Mouse (Mus musculus) lung, postnatal 0 days (tissue): ENCODE data around the gene Adamts17.

Experiments
- CTCF ChIP-seq: IDR thresholded peaks from 2 replicates; pipeline ENCODE4 v1.5.1; 2016; ENCODE audit warnings: antibody characterized with exemption, mild to moderate bottlenecking
- EP300 ChIP-seq: IDR thresholded peaks from 2 replicates; pipeline ENCODE4 v1.6.1; 2016; ENCODE audit warnings: antibody characterized with exemption, mild to moderate bottlenecking, control low read depth

DNA sequence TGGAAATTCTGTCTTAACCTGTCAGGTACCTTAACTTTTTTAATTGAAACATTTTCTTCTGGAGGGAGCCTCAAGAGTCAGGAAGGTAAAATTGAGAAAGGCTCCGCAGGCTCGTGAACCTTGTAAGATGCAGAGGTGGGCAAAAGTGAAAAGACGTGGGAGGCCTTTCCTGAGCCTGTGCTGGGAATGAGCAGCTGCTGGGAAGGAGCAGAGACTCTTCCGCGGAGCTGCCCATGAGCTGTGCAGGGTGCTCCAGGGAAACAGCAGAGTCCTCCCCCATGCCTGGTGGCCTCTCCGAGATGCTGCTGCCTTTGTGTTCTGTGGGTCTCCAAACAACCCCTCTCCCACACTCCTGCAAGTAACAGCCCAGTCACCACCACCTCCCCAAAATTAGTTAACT, 142.1 kb downstream of the Adamts17 start:
- TF ChIP-seq CTCF (no peak), EP300 (no peak)
